Mouse (Mus musculus) left cerebral cortex, postnatal 14 days (tissue): ENCODE data around the gene Prkcg. TPM values are rescaled to one million over a fixed set of nuclear protein-coding genes. Genes with fewer than 3 reads are reported as not detected.

ENCODE experiments used
- DNase-seq, 2 experiments: peaks; one replicate each; pipeline ENCODE4 v3.0.0; 2021 to 2022; ENCODE audit warnings: low spot score in 2 of 2, mixed read lengths in 1 of 2
- intact Hi-C: fragments of 180-260 bp; cut with DNase I; formaldehyde crosslinking; loops from one replicate; pipeline ENCODE4 v1.15.1; 2025
- total RNA-seq, 2 experiments: library from RNA; stranded (reverse); gene quantifications; 2 replicates each; pipeline ENCODE4 v1.2.3; 2021

Gene Prkcg
- total RNA-seq, 2 experiments from 2014 or later: 352 to 363 TPM

DNA sequence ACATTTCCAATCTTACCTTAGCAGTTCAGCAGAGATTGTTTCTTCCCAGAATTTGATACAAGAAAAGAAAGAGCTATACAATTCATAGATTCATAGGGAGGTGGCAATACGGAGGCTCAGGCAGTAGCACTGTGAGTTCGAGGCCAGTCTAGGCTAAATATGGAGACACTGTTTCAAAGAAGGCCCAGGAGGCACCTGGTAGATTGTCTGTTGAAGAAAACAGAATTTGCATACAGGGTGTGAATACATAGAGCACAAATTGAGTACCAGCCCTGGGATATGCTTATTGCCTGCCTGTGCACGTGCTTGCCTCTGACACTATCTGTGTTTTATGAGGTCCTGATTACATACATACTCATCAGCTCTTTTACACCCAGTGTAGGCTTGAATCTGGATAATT lies 17.4 kb downstream of the Prkcg start:
- DNase-seq: no peak
- intact Hi-C loops: loop anchor here (10.0 kb wide), 1 partner anchor 82 kb away; no protein-coding TSS in a partner anchor

DNA sequence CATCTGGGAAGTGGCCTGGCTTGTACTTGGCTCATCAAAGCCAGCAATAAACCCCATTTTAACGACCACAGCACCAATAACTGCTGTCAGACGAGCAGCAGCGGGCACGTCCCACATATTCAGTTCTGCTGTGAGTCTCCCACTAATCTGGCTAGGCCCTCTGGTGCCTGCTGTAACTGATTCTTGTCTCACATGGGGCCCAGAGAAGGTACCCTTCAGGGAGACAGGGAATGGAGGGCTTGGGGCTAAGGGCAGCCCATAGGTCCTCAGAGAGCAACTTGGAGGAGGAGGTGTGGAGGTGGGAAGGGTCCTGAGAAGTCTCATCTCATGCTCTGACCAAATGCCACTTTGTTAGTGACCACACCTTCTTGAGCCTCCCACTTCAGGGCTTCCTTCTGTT lies 19.7 kb downstream of the Prkcg start:
- no peak for DNase-seq
- intact Hi-C loops: loop anchor here (10.0 kb wide), 1 partner anchor 84 kb away; no protein-coding TSS in a partner anchor

DNA sequence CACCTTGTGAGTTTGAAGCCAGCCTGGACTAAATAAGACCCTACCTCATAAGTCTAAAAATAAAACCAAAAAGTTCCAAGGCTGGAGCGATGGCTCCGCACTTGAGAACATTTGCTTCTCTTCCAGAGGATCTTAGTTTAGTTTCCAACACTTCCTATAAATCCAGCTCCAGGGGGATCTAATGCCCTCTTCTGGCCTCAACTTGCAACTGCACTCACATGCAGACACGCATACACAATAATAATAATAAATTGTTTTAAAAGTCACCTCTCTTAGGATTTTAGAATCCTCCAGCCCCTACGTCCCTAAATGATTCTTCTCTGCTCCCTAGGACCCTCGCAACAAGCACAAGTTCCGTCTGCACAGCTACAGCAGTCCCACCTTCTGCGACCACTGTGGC lies 21.3 kb downstream of the Prkcg start:
- intact Hi-C loops: no loop called here
- DNase-seq: no peak

DNA sequence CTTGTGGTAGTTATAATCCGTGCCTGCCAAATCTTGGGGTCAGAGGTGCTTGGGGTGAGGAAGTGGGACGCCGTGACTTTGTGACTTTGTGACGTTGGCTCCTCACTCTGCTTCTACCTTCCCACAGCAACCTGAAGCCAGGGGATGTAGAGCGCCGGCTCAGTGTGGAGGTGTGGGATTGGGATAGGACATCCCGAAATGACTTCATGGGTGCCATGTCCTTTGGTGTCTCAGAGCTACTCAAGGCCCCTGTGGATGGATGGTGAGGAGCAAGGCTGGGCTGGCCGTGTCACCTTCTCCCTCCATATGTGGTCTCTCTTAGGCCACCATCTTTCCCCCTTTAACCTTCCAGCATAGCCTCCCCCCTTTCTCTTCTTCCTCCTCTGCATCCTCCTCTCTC lies 24.6 kb downstream of the Prkcg start:
- intact Hi-C loops: no loop called here
- DNase-seq: no peak

DNA sequence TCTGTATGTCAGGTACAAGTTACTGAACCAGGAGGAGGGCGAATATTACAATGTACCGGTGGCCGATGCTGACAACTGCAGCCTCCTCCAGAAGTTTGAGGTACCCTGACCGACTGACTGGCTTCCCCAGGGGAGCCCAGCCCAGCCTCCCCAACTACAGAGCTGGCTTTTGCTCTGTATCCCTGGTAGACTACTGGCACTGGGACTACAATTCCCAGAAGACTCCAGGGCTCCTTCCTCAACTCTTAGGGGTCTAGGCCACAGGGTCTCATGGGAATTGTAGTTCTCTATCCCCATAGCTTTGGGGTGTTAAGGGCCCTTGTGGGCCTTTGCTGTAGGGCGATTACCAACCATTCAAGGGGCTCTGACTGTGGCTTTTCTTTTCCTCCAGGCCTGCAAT lies 25.1 kb downstream of the Prkcg start:
- intact Hi-C loops: no loop called here
- no peak for DNase-seq

DNA sequence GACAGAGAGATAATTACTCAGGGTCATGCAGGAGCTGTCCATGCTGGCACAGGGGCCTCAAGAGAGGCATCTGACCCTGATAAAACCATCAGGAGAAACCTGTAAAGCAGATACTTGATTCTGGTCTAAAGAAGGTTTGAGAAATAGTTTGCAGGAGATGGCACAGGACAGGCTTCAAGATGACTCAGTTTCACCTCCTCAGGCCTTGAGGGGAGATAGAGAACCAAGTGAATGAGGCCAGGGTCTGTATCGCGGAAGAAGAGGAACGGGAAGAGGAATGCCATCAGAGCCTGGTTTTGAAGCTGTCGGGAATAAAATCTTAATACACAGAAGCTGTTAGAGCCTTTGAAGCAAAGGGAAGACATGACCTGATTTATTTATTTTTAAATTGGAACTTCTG lies 28.7 kb downstream of the Prkcg start:
- no peak for DNase-seq
- intact Hi-C loops: no loop called here

DNA sequence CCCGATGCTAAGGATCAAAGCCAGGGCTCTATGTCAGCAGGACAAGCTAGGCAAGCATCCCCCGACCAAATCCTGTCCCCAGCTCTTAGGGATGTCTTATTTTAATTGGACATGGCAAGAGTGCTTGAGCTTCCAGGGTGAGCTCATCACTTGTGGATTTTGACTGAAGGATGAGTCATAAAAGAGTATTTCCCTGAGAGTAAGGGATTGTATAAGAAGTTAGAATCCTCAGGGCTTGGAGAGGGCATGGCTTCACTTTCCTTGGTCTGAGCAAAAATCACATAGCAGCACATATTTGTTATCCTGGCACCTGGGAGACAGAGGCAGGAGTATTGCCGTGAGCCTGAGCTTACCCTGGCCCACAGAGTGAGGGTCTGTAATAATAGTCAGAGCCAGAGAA lies 31.9 kb downstream of the Prkcg start:
- intact Hi-C loops: no loop called here
- DNase-seq: no peak

DNA sequence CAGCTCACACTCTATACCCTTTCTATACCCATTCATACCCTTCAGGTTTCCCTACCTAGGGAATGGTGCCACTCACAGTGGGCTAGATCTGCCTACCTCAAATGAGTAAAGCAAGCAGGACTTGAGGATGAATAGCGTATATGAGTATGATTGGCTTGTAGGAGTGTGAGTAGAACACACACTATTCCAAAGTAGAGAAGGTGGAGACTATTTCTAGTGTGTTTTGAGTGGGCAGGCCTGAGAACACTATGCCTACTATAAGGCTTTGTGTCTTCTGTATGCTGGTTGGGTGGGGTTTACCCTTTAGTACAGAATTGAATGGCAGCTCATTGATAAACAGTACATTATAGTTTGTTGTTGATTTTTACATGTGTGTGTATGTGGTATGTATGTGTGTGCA lies 34.8 kb downstream of the Prkcg start:
- no peak for DNase-seq
- intact Hi-C loops: no loop called here

DNA sequence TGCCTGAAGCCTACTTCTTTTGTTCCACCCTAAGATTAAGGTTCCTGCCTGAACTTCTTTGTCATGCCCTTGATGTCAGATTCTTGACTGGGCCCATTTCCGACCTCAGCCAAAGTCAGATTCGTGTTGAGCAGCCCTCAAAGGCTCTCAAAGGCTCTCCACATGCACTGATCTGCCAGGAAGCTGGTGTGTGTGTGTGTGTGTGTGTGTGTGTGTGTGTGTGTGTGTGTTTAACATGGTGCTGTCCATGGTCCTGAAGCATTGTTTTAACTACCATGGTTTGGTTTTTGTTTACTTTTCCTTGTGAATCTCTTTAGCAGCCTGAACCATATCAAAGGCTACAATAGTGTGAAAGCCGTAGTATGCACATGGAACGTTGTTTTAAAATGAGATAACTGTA lies 39.0 kb downstream of the Prkcg start:
- DNase-seq: no peak
- intact Hi-C loops: no loop called here

DNA sequence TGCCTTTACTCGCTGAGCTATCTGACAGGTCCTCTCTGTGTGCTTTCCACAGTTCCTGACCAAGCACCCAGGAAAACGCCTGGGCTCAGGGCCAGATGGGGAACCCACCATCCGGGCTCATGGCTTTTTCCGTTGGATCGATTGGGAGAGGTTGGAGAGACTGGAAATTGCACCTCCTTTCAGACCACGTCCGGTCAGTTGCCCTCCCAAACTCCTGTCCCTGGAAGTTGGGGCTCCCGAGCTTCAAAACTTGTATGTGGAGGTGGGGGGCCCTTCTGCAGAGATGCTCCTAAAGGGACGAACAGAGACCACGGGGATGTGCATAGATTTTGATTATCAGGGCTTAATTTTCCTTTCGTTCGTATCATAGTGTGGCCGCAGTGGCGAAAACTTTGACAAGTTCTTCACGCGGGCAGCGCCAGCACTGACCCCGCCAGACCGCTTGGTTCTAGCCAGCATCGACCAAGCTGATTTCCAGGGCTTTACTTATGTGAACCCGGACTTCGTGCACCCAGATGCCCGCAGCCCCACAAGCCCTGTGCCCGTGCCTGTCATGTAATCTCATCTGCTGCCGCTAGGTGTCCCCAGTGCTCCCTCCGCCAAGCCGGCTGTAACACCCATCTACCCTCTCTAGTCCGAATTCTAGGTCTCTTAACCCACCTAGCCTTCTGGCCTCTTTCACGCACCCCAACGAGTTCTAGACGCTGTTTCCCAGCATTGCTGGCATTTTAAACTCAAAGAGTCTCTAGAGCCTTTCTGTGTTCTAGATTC lies 41.0 kb downstream of the Prkcg start:
- DNase-seq: peak; percentile 74 to 87
- intact Hi-C loops: loop anchor here (2.0 kb wide), 1 partner anchor 119 kb away; no protein-coding TSS in a partner anchor

DNA sequence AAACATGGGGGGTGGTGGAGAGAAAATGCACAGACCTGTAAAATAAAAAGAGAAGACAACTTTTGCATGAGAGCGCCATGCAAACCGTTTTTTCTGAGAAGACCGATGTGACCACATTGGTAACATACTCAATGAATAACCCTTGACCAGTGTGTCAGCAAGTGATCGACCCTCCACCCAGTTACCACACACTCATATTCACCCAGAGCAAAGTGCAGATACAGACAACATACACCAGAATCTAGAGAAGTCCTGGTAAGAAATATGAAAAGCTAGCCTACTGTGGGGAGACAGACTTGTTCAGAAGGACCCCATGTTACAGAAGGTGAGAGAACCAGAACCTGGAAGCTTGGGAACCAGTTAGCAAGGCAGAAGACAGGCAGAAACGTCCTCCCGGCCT lies 42.2 kb downstream of the Prkcg start:
- intact Hi-C loops: loop anchor here (2.0 kb wide), 1 partner anchor 118 kb away; no protein-coding TSS in a partner anchor

DNA sequence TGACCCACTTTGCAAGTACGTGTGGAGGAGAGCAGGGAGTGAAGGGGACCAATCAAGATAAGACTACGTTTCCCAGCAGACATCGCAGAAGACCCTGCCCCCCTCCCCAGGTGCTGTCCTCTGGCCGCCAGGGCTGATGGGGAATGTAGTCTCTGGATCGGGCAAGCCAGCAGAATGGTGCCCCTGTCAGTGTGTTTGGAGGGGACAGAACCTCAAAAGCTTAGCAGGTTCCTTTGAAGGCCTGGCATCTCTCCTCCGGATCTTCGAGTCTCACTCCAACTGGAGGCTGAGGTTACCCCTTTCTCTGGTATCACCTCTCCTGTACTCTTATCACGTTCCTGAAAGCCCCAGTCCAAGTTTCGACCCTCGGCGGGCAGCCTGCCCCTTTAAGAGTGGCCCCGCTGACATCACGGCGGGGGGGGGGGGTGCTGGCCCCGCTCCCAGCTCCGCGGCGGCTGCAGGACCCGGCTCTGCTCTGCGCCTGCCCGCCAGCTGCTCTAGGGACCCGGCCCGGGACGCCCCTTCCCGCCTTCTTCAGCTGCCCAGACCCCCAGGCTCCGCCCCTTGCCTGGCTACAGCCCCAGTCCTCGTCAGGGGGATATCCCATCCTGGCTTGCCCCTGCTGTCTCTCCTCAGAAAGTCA lies 42.7 kb downstream of the Prkcg start:
- peak; percentile 84 to 86 for DNase-seq

More for the DNA sequence above, 42.2 kb downstream of the Prkcg start:
- no peak for DNase-seq

DNA sequence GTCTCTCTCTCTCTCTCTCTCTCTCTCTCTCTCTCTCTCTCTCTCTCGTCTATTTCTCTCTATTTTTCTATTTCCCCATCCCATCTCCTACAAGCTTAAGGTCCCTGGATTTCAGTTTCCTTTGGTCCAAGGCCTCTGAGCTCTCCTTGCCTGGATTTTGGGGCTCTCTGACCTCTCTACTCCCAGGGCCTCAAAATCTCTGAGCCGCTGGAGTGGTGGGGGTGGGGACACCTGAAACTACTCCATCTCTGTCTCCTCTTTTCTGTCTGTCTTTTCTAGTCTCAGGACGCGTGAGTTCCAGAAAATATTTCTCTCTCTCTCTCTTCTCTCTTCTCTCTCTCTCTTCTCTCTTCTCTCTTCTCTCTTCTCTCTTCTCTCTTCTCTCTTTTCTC lies 43.2 kb downstream of the Prkcg start:
- DNase-seq: no peak
- intact Hi-C loops: no loop called here

More for the DNA sequence above, 42.7 kb downstream of the Prkcg start:
- intact Hi-C loops: loop anchor here (2.0 kb wide), 1 partner anchor 117 kb away; no protein-coding TSS in a partner anchor

DNA sequence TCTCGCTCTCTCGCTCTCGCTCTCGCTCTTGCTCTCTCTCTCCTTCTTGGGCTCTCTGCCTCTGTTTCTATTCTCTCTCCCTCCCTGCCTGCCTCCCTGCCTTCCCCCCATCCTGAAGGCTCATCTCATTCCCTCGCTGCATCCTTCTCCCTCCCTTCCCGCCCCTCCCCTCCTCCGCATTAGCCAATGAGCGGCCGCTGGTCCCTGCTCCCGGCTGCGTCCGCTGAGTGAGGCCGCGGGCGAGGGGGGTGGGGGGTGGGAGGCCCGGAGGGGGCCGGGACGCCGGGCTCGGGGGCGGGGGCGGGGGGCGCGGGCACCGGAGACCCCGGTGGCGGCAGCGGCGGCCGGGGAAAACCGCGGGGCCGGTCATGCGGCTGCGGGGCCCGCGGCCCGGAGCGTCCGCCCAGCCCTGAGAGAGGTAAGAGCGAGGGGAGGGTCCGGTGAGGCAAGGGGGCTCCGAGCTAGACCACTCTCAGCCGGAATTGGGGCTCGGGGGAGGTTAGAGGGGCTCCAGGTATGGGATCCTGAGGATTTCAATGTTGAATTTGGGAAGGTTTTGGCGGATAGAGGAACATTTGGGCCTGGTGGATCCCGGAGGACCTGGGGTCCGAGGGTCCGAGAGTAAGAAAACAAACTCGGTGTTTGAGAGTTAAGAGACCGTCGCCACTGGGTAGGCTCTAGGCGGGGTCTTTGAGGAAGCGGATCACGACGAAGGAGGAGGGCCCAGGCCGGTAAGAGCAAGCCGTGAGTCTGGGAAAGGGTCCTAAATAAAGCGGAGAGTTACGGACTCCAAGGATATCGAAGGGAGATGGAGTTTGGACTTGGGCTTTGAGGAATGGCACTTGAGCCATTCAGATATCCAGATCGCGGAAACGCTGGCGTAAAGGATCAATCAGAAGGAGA lies 43.9 kb downstream of the Prkcg start, which contains the start of gene Cacng7:
Cacng7 (plus strand) TSS at position 337 of the 903 bp plus-strand sequence.
- intact Hi-C loops: no loop called here

DNA sequence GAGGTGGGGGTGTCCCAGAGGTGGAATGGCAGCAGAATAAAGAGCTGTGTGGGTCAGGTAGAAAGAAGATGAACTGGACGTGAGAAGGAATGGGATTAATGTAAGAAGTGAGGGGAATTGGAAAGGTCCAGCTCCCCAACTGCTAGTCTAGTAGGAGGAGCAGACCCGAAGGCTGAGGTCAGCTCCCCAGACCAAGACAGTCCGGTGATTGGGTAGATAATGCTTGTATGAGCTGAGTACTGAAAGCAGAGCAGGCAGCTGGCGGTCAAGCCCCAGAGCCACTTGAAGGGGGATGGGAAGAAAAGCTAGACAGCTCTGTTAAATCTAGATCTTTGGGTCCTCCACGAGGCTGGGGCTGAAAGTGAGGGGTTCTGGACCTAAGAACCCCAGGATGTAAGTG lies 44.6 kb downstream of the Prkcg start:
- intact Hi-C loops: no loop called here

More for the DNA sequence above, 43.9 kb downstream of the Prkcg start, which contains the start of gene Cacng7:
- DNase-seq: peak; percentile 64 to 67

DNA sequence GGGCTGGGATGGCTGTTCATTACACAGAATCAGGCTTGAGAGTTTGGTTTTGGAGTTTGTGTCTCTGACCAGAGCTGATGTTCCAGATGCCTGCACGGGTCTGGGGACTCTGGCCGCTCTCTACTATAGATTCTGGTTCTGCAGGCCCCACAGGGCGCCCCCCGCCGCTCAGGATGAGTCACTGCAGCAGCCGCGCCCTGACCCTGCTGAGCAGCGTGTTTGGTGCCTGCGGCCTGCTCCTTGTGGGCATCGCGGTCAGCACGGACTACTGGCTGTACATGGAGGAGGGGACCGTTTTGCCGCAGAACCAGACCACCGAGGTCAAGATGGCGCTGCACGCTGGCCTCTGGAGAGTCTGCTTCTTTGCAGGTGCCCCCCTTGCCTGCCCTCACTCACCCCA lies 47.4 kb downstream of the Prkcg start:
- intact Hi-C loops: no loop called here
- DNase-seq: no peak

More for the DNA sequence above, 44.6 kb downstream of the Prkcg start:
- no peak for DNase-seq

DNA sequence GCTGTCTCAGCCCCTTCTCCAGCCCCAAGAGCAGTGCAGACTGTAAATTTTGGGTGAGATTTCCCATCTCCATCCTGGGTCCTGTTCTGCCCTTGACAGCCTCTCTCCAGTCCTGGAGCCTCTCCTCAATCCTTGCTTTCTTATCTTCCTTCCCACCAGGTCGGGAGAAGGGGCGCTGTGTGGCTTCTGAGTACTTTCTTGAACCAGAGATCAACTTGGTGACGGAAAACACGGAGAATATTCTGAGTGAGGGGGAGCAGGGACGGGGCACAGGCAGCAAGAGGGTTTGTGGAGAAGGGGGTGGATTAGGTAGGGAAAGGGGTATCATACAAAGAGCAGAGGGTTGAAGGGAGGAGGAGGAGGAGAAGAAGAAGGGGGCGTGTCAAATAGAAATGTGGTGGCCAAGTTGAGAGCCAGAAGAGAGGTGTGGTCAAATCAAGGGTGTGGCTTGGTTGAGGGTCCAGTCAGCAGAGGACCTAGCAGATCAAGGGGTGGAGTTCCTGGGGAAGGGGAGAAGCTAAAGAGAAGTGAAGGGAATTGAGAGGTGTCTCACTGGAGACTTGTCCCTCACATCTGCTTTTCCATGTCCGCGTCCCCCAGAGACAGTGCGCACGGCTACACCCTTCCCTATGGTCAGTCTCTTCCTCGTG lies 49.4 kb downstream of the Prkcg start:
- no peak for DNase-seq
- intact Hi-C loops: no loop called here

DNA sequence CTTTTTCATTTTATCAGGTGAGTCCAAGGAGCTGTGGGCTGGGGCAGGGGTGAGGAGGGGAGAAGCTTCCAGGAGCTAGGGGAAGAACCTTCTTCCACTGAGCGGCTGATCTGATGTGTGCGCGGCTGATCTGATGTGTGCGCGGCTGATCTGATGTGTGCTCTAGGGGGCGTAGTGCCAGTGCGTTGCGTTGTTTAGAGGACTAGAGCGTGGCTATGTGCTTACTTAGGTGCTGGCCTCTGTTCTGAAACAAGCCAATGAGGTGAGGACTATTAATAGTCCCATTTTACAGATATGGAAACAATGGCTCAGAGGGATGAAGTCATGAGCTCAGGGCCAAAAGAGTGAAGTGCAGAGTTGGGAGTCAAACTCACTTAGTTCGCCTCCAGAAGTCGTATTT lies 50.0 kb downstream of the Prkcg start:
- DNase-seq: no peak
- intact Hi-C loops: no loop called here

DNA sequence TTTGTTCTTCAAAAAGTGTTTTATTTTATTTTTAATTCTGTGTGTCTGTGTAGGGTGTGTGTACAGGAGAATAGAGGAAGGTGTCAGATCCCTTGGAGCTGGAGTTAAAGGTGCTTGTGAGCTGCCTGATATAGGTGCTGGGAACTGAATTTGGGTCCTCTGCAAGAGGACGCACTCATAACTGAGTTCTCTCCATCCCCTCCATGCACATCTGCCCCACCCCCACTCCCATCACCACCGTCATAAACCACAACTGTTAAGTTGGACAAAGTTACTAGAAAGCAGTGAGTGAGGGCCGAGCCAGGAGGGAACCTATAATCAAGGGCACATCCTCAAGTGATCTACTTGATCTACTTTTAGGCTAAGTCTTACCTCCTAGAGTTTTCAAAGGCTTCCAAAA lies 54.9 kb downstream of the Prkcg start:
- intact Hi-C loops: no loop called here
- DNase-seq: no peak
